Mouse (Mus musculus): ENCODE results near the gene Clec10a.
A peak's percentile ranks its signal among the peaks of the same experiment; 100 is the strongest.

DNA sequence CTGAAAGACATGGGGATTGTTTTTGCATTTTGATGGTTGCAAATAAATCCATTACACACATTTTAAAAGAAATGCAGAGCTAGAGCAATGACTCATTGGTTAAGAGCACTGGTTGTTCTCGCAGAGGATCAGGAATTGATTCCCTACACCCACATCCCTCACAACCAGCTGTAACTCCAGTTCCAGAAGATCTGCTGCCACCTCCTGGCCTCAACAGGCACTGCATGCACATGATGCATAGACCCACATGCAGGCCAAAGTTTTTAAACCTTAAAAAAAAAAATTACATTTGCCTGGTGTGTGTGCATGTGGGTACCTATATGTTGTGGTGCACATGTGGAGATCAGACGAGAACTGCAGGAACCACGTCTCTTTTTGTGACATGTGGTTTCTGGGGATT lies 45.9 kb upstream of the Clec10a start:
- TF ChIP-seq CTCF (IDR thresholded peaks at IDR 0.05; ENCODE audit: low read depth, low read length), result peak; percentile 48; the same call in 1 of the 2 replicates
- TF ChIP-seq POLR2A (IDR thresholded peaks at IDR 0.05; ENCODE audit: borderline replicate concordance, low read depth, low read length), result no peak

Measured in bone marrow macrophage, adult 2 months (primary cell).